Mouse (Mus musculus) layer of hippocampus, postnatal 25 days (tissue): ENCODE data around the gene Paf1. TPM values are rescaled to one million over a fixed set of nuclear protein-coding genes. Genes with fewer than 3 reads are reported as not detected.

Experiments used
- total RNA-seq, 2 experiments: library from RNA; stranded (reverse); gene quantifications; 2 replicates each; pipeline ENCODE4 v1.2.3; 2021

Gene Paf1
- total RNA-seq, 2 experiments from 2014 or later: 63.0 to 69.3 TPM

Other genes with a start within 250 kb of the Paf1 start
- 10 to 100 TPM; 43.5 to 53.4 TPM for gene Fbl, start 223.2 kb upstream of the Paf1 start, total RNA-seq
- gene Dyrk1b, start 213.5 kb upstream of the Paf1 start, total RNA-seq: 10 to 100 TPM; 41.7 to 49.8 TPM
- 10 to 100 TPM; 53.5 to 62.9 TPM for gene Eid2, start 125.1 kb upstream of the Paf1 start, total RNA-seq
- gene Eid2b, start 115.2 kb upstream of the Paf1 start, total RNA-seq: 10 to 100 TPM; 35.6 to 39.2 TPM
- gene Selenov, start 101.8 kb upstream of the Paf1 start, total RNA-seq: under 1 TPM; 0.27 to 0.38 TPM
- 1 to 10 TPM; 2.5 to 3.0 TPM for gene Dll3, start 90.7 kb upstream of the Paf1 start, total RNA-seq
- 10 to 100 TPM; 37.7 to 47.0 TPM for gene Timm50, start 80.9 kb upstream of the Paf1 start, total RNA-seq
- 100 to 1,000 TPM; 108 to 124 TPM for gene Supt5, start 54.2 kb upstream of the Paf1 start, total RNA-seq
- 100 to 1,000 TPM; 431 to 496 TPM for gene Rps16, start 42.3 kb upstream of the Paf1 start, total RNA-seq
- 1 to 10 TPM; 6.2 to 8.9 TPM for gene Plekhg2, start 20.4 kb upstream of the Paf1 start, total RNA-seq
- 1 to 10 TPM; 2.7 to 2.8 TPM for gene Zfp36, start 12.7 kb upstream of the Paf1 start, total RNA-seq
- gene Med29, start 243 bp upstream of the Paf1 start, total RNA-seq: 10 to 100 TPM; 19.3 to 22.0 TPM
- gene Gmfg, start 44.5 kb downstream of the Paf1 start, total RNA-seq: 1 to 10 TPM; 1.3 to 2.3 TPM
- gene Lrfn1, start 59.0 kb downstream of the Paf1 start, total RNA-seq: 10 to 100 TPM; 74.1 to 76.7 TPM
- not detected for gene Ifnl2, start 117.5 kb downstream of the Paf1 start, total RNA-seq
- not detected for gene Ifnl3, start 129.9 kb downstream of the Paf1 start, total RNA-seq
- not detected for gene Sycn, start 147.9 kb downstream of the Paf1 start, total RNA-seq
- under 1 TPM; 0.40 to 0.57 TPM for gene Nccrp1, start 154.3 kb downstream of the Paf1 start, total RNA-seq
- 10 to 100 TPM; 70.1 to 71.0 TPM for gene Samd4b, start 205.2 kb downstream of the Paf1 start, total RNA-seq
- gene Pak4, start 205.2 kb downstream of the Paf1 start, total RNA-seq: 10 to 100 TPM; 13.4 to 14.8 TPM
- gene Acp7, start 238.4 kb downstream of the Paf1 start, total RNA-seq: 1 to 10 TPM; 1.6 to 2.0 TPM